Mouse (Mus musculus) macrophage (primary cell): ENCODE measurements at regions not wholly inside any gene's neighbourhood (a gene's known extent, or its start where the extent isn't known, plus 50 kb on each side); places are given as distances from the start of the nearest gene placed in this dataset.

Source experiments
- H3K27ac ChIP-seq: fragments of 350-480 bp; formaldehyde crosslinking; 2 replicates; pipeline ENCODE4 v1.9.0; 2021
- H3K36me3 ChIP-seq: fragments of 350-480 bp; formaldehyde crosslinking; 2 replicates; pipeline ENCODE4 v1.9.0; 2021; ENCODE audit errors: inconsistent target
- H3K4me3 ChIP-seq: fragments of 350-480 bp; formaldehyde crosslinking; 2 replicates; pipeline ENCODE4 v1.9.0; 2021; ENCODE audit errors: inconsistent target
- H3K79me2 ChIP-seq: fragments of 350-480 bp; formaldehyde crosslinking; 2 replicates; pipeline ENCODE4 v1.9.0; 2021; ENCODE audit errors: inconsistent target
- WGBS: methylation state at CpG from one replicate; pipeline ENCODE4 v1.1.7; 2026; ENCODE audit warnings: inconsistent platforms; ENCODE audit not compliant: missing documents; 5-methylcytosine and 5-hydroxymethylcytosine counted together

DNA sequence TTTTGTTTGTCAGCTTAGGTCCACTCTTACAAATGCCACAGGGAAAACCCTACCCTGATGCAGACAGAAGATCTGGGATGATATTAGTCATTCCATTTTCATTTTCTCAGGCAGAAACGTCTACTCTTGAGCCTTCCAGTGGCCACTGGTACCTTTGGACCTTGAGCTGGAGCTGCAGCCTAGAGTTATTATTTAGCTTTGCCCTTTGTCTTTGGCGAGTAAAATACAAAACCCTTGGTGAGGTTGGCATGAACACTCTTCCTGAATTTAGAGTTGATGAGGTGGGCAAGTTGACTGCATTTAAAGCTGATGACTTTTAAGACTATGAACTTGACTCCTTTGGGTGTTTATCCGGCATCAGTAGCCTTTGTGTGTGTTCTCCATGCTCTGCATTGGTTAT lies 352.2 kb upstream of the Hnrnpa3 start:
- WGBS: 68% methylated on average over 3 of the region's 3 CpGs

DNA sequence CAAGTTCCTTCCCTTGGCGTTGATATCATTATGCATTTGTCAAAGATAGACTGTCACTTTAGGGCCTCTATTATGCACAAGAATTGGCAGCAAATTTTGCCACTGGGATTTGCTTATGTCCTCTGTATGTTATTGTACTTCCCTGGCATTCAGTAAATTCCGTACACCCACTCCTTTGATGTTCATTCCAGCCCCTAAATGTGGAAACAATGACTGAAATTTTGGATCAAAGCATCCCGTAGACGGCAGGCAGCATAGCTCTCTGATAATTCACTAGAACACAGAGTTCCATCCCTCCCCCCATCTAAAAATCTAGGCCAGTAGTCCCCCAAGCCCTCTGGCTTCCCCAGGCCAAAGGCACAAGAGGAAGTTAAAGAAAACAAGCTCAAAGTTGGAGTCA lies 347.9 kb upstream of the Hnrnpa3 start:
- Histone ChIP-seq H3K79me2 (no peaks in the 10 kb centered on the region), H3K4me3 (no peak overlapping the region), H3K36me3 (no peaks in the 10 kb centered on the region), H3K27ac (no peak overlapping the region)
- WGBS: 82% methylated on average over 4 of the region's 4 CpGs

More for the DNA sequence above, 352.2 kb upstream of the Hnrnpa3 start:
- Histone ChIP-seq H3K79me2 (no peaks in the 10 kb centered on the region), H3K4me3 (no peak overlapping the region), H3K27ac (no peak overlapping the region), H3K36me3 (no peaks in the 10 kb centered on the region)

DNA sequence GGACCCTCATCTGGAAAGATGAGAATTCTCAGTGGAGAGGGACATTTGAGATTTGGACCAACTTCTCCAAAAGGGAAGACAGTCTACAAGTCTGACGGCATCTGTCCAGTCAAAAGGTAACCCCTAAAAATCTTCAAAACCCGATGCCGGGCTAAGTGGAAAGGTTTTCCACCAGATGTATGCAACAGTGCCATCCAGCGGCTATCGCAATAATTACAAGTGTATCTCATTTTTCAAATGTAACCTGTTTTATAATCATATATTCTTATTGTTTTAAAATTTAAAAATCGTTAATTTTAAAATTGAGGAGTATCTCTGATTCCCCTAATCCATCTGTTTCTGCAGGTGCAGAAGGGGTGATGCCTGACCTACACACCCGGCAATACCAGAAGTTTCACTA lies 346.8 kb upstream of the Hnrnpa3 start:
- no peak overlapping the region for H3K27ac ChIP-seq
- H3K79me2 ChIP-seq: no peaks in the 10 kb centered on the region
- no peaks in the 10 kb centered on the region for H3K36me3 ChIP-seq
- WGBS: 11% methylated on average over 7 of the region's 7 CpGs
- H3K4me3 ChIP-seq: no peak overlapping the region

DNA sequence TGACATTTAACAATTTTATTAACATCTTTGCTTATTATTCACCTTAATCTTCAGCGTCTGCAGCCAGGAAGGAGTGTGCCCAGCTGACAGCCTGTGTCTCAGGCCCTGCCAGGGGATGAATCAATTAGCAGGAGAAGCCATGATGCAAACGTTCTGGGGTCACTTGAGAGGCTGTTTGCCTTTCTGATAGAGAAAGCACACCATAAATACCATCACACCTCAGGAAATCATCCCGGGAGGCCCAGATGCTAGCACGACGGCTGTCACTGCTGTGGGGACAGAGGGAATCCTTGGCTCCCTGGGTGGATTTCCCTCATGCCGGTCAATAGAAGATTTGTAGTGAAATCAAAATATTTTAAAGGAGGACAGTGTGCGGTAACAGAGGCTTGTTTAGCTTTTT lies 343.7 kb upstream of the Hnrnpa3 start:
- no peak overlapping the region for H3K27ac ChIP-seq
- H3K4me3 ChIP-seq: no peak overlapping the region
- H3K79me2 ChIP-seq: no peaks in the 10 kb centered on the region
- no peaks in the 10 kb centered on the region for H3K36me3 ChIP-seq
- 51% methylated on average over 7 of the region's 7 CpGs for WGBS

DNA sequence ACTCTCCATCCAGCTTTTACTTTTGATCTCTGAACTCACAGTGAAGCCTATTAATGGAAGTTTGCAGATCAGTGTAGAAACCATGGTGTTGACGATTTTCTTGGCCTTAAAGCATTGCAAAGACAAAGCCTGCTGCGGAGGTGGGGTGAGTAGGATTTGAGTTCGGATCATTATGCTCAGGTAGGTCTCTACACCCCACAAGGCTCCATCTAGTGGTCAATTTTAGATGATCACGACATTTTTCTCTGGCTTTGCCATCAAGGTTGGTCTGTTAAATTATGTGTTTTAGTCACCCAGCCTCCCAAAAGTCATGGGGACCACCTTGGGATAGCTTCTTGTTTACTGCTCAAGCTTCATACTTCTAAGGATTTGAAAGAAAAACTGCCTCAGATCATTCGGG lies 340.9 kb upstream of the Hnrnpa3 start:
- Histone ChIP-seq H3K4me3 (no peak overlapping the region), H3K27ac (no peak overlapping the region), H3K79me2 (no peaks in the 10 kb centered on the region), H3K36me3 (no peaks in the 10 kb centered on the region)
- WGBS: 48% methylated on average over 5 of the region's 5 CpGs

DNA sequence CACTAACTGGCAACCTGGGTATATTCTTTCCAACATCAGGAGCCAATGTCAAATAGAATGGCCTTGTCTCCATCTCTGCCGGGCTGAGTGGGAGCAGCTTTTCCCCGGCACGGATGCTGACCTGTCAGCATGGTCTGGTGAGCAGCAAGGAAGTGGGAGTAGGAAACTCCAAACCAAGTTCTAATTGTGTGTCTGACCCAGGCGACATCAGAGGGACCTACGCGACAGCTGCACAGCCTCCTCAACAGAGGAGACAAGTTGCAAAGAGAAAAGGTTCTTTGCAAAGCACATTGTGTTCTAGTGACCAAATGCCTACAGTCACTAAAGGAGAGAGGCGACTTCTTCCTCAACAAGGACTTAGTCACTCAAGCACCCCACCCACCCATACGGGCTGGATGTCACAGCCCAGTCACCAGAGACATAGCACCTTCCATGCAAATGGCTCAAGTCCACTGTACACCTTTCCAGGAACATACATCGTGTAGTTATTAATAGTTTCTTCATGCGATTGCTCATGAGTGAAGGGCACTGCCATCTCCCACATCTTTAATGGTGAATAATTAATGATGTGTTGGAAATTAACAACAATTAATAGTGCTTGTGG lies 334.8 kb upstream of the Hnrnpa3 start:
- WGBS: 83% methylated on average over 10 of the region's 10 CpGs
- Histone ChIP-seq H3K27ac (no peak overlapping the region), H3K79me2 (no peaks in the 10 kb centered on the region), H3K36me3 (no peaks in the 10 kb centered on the region), H3K4me3 (no peak overlapping the region)

DNA sequence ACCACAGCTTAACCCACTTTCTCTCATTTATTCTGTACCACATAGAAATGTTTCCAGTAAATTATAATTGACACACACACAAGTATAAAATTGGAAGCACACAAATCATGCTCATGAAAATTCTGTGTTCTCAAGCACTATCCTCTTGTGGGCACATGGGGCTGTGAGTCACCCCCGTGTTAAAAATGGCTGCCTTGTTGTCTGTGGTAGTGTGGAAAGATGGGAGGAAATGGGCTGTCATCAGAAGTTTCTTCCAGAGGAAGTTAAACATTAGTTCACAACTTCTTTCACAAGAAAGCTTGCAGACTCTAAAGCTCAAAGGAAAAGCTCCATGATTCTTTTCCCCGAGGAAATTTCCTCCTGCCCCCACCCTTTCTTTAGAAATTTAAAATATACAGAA lies 329.5 kb upstream of the Hnrnpa3 start:
- no peak overlapping the region for H3K4me3 ChIP-seq
- H3K79me2 ChIP-seq: no peaks in the 10 kb centered on the region
- WGBS: 38% methylated on average over 2 of the region's 2 CpGs
- H3K27ac ChIP-seq: no peak overlapping the region
- H3K36me3 ChIP-seq: no peaks in the 10 kb centered on the region

DNA sequence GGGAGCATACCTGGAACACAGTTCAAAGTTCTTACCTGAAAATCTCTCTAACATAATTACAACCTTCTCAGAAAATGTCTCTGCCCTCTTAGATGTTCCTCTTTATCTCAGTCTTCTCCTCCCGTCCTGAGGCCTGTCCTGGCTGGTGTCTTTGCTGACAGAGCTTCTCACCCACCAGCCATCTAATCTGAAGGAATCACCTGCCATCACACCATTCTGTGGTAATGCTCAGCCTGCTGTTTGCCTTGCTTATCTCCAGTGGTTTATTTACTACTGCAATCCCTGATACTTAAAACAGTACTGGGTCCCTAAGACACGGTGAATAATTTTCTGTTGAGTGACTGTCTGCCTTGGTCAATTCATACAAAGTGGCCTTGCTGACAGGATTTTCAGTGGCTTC lies 317.8 kb upstream of the Hnrnpa3 start:
- no peak overlapping the region for H3K27ac ChIP-seq
- no peak overlapping the region for H3K4me3 ChIP-seq
- no peaks in the 10 kb centered on the region for H3K36me3 ChIP-seq
- WGBS: 60% methylated on average over 2 of the region's 2 CpGs
- H3K79me2 ChIP-seq: no peaks in the 10 kb centered on the region

DNA sequence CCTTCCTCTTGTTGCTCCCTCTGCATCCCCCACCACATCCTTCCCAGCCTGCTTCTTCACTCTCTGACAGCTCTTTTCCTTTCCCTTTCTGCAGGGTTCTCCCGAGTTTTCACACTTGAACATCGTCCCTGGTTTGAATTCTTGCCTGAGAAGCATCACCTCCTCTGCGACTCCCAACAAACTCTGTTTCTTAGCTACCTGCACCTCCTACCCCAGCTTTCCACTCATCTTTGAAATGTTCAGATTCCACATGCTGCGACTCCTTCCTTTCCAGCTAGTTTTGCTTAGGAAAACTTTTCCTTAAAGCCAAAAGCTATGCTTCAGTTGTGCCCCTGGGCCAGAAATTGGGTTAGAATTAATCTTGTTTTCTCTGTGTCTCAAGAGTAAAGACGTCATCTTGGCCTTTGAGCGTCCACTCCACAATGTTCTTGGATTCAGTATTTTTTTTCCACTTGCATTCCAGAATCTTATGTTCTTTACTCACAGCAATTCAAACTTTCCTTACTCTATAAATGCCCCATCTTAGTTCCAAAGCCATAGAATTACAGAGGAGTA lies 317.3 kb upstream of the Hnrnpa3 start:
- Histone ChIP-seq H3K36me3 (no peaks in the 10 kb centered on the region), H3K79me2 (no peaks in the 10 kb centered on the region), H3K4me3 (no peak overlapping the region), H3K27ac (no peak overlapping the region)
- 70% methylated on average over 6 of the region's 6 CpGs for WGBS

DNA sequence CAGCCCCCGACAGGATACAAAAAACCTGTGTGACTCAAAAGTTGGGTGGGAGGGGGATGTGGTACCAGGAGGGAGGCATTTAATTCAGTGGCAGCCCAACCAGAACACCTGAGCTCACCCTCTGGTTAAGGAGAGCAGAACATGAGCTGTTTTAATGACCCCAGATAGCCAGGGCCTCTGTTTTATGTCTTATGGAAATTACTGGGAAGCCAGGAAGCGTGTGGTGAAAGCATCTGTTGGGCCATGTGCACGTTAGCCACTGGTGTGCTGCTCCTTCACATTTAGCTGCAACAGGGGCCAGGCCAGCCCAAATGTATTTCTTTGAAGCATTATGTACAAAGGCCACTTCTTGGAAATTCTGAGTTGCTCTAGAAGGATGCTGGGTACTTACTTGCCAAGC lies 308.2 kb upstream of the Hnrnpa3 start:
- Histone ChIP-seq H3K4me3 (no peak overlapping the region), H3K79me2 (no peaks in the 10 kb centered on the region)
- WGBS: 55% methylated on average over 3 of the region's 3 CpGs

DNA sequence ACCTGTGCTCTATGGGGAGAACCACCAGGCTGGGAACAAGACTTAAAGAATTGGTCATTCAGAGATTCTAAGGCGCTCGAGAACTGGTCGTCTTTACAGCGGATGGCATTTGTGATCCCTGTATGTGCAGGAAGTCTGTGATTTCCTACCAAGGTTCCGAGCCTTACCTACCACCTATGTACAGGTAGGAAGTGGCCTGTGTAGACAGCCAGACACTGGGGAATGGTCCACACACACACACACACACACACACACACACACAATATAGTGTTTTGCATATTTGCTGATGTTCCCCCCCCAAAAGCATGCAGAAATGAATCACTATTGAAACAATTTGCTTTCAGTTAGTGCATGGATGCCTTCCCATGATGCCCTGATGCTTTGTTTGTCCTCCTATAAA lies 307.1 kb upstream of the Hnrnpa3 start:
- H3K36me3 ChIP-seq: no peaks in the 10 kb centered on the region
- 88% methylated on average over 5 of the region's 5 CpGs for WGBS
- H3K79me2 ChIP-seq: no peaks in the 10 kb centered on the region
- H3K27ac ChIP-seq: no peak overlapping the region
- no peak overlapping the region for H3K4me3 ChIP-seq

More for the DNA sequence above, 308.2 kb upstream of the Hnrnpa3 start:
- H3K27ac ChIP-seq: no peak overlapping the region
- no peaks in the 10 kb centered on the region for H3K36me3 ChIP-seq

DNA sequence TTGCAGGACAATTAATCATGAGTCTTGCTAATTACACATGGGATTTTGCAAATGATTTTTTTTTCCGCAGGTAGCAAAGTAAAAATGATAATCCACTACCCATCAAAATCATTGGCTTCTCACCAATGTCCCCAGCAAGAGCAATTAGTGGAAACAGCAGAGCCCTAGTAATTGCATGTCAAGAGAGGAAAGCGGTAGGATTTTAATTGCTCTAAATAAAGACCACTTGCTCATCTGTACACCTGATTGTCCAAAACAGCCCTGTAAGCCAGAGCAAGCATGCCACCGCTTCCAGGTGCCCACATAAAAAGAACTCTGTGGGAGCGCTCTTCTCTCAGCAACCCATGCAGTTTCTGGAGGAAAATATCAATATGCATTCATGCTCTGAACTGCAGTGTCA lies 306.5 kb upstream of the Hnrnpa3 start:
- Histone ChIP-seq H3K27ac (no peak overlapping the region), H3K79me2 (no peaks in the 10 kb centered on the region), H3K36me3 (no peaks in the 10 kb centered on the region), H3K4me3 (no peak overlapping the region)
- WGBS: 93% methylated on average over 4 of the region's 4 CpGs

DNA sequence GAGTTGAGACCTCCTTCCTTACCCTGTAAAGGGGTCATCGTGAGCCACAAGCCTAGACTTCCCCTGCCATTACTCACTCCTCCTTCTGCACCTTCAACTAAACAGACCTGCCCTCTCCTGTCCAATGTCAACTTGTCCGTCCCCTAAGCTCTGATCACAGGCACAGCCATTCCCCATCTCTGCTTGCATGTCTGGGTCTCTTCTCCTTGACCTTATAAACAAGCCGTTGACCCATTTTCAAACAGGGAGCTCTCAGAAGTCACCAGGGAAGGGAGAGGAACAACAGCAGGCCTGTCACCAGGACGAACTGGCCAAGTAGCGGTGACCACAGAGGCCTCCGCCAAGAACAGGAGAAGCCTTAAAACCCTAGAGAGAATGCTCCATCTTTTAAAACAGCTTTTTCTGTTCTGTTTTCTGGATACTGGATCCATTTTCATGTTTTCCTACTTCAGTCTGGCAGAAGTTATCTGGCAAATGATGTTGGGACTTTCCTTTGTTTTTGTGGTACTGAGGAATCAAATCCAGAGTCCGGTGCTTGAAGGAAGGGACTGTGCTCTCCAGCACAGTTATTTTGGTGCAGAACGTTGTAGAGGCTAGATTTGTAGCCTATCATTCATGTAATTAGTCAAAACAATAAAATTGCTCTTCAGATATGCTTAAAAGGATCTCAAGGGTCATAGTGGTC lies 302.2 kb upstream of the Hnrnpa3 start:
- H3K4me3 ChIP-seq: no peak overlapping the region
- no peak overlapping the region for H3K27ac ChIP-seq
- H3K36me3 ChIP-seq: no peaks in the 10 kb centered on the region
- 81% methylated on average over 7 of the region's 8 CpGs for WGBS
- no peaks in the 10 kb centered on the region for H3K79me2 ChIP-seq

DNA sequence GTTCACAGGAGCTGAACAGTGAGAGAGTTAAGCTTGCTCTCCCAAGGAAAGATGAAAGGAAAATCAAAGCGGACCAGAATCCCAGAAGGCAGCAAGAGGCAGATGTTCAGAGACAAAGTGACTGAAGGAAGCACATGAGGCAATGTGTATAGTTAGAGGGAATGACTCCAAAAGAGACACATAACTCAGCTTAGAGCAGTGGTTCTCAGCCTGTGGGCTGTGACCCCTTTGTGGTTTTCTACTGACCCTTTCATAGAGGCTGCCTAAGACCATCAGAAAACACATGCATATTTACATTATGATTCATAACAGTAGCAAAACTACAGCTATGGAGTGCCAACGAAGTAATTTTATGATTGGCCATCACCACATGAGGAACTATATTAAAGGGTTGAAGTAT lies 301.5 kb upstream of the Hnrnpa3 start:
- 82% methylated on average over 2 of the region's 2 CpGs for WGBS

DNA sequence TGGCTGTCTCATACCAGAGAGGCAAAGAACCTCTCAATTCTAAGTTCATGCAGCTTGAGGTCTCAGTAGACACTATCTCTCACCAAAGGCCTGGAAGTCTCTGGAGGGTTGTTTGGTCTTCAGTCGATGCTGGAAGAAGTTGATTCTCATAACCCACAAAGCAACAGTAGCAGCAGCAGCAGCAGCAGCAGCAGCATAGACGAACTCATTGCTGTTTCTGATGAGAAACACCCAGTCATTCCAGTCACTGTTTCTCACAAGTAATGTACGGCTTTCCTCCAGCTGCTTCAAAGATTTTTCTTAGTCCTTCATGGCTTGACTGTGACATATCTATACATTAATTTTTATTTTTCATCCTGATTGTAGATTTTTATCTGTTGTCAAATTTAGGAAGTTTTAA lies 298.1 kb upstream of the Hnrnpa3 start:
- no peak overlapping the region for H3K4me3 ChIP-seq
- no peaks in the 10 kb centered on the region for H3K36me3 ChIP-seq
- no peak overlapping the region for H3K27ac ChIP-seq
- 84% methylated on average over 3 of the region's 3 CpGs for WGBS
- H3K79me2 ChIP-seq: no peaks in the 10 kb centered on the region

More for the DNA sequence above, 301.5 kb upstream of the Hnrnpa3 start:
- Histone ChIP-seq H3K27ac (no peak overlapping the region), H3K4me3 (no peak overlapping the region), H3K79me2 (no peaks in the 10 kb centered on the region), H3K36me3 (no peaks in the 10 kb centered on the region)
